Mouse (Mus musculus) cerebellum, adult (tissue): ENCODE data around the gene Supt3.

Experiments
- ATAC-seq: cut with Nextera tagmentation; 2 replicates; pipeline ENCODE4 v1.9.2; 2017; ENCODE audit warnings: mild to moderate bottlenecking, moderate library complexity, mixed read lengths; ENCODE audit not compliant: insufficient number of reproducible peaks, low FRiP score, low TSS enrichment

Gene Supt3

GRCm38 (mm10) chr17:44948321-44948720 lies 171.4 kb downstream of the Supt3 start:
- no peak for ATAC-seq

- ATAC-seq, result no peak
Observed at GRCm38 (mm10) chr17:44956671-44957070, 179.7 kb downstream of the Supt3 start.

GRCm38 (mm10) chr17:44963051-44963798 lies 186.3 kb downstream of the Supt3 start:
- ATAC-seq, result no peak

- no peak for ATAC-seq
Observed at GRCm38 (mm10) chr17:44967186-44967585, 190.2 kb downstream of the Supt3 start.

- no peak for ATAC-seq
Observed at GRCm38 (mm10) chr17:44970255-44970654, 193.3 kb downstream of the Supt3 start.

- ATAC-seq, result no peak
Observed at GRCm38 (mm10) chr17:44973489-44973888, 196.5 kb downstream of the Supt3 start.

GRCm38 (mm10) chr17:44977690-44978089 lies 200.7 kb downstream of the Supt3 start:
- no peak for ATAC-seq

- no peak for ATAC-seq
Observed at GRCm38 (mm10) chr17:44987964-44988363, 211.0 kb downstream of the Supt3 start.

- ATAC-seq, result no peak
Observed at GRCm38 (mm10) chr17:45003311-45003710, 226.4 kb downstream of the Supt3 start.

GRCm38 (mm10) chr17:45004477-45005170 lies 227.7 kb downstream of the Supt3 start:
- no peak for ATAC-seq

- ATAC-seq, result no peak
Observed at GRCm38 (mm10) chr17:45007461-45007860, 230.5 kb downstream of the Supt3 start.

- no peak for ATAC-seq
Observed at GRCm38 (mm10) chr17:45008663-45009062, 231.7 kb downstream of the Supt3 start.

- no peak for ATAC-seq
Observed at GRCm38 (mm10) chr17:45010409-45010808, 233.5 kb downstream of the Supt3 start.

- no peak for ATAC-seq
Observed at GRCm38 (mm10) chr17:45016746-45017145, 239.8 kb downstream of the Supt3 start.

GRCm38 (mm10) chr17:45020155-45020930 lies 243.4 kb downstream of the Supt3 start:
- ATAC-seq, result no peak

- no peak for ATAC-seq
Observed at GRCm38 (mm10) chr17:45028441-45028840, 251.5 kb downstream of the Supt3 start.

- no peak for ATAC-seq
Observed at GRCm38 (mm10) chr17:45029106-45029505, 252.2 kb downstream of the Supt3 start.

GRCm38 (mm10) chr17:45032209-45032608 lies 255.3 kb downstream of the Supt3 start:
- ATAC-seq, result no peak

GRCm38 (mm10) chr17:45033617-45034016 lies 256.7 kb downstream of the Supt3 start:
- no peak for ATAC-seq

GRCm38 (mm10) chr17:45041084-45041483 lies 264.1 kb downstream of the Supt3 start:
- no peak for ATAC-seq

GRCm38 (mm10) chr17:45045804-45046203 lies 268.9 kb downstream of the Supt3 start:
- ATAC-seq, result no peak
